Mouse (Mus musculus): ENCODE data around the gene Gdf7. TPM values are rescaled to one million over a fixed set of nuclear protein-coding genes. Genes with fewer than 3 reads are reported as not detected.

Gene Gdf7
- total RNA-seq, 2 experiments from 2014 or later: 0.48 to 0.67 TPM

- intact Hi-C loops (cut with DNase I): no loop called here
- no peak for DNase-seq (ENCODE audit: low spot score in 2 of 2)
These were observed 1.2 kb downstream of the Gdf7 start for GRCm38 (mm10) chr12:8300521-8300920.

GRCm38 (mm10) chr12:8300111-8300480 is 1.7 kb downstream of the Gdf7 start:
- intact Hi-C loops (cut with DNase I): no loop called here
- DNase-seq (ENCODE audit: low spot score in 2 of 2): no peak

GRCm38 (mm10) chr12:8299143-8300110 is 2.3 kb downstream of the Gdf7 start:
- DNase-seq (ENCODE audit: low spot score in 2 of 2): no peak
- intact Hi-C loops (cut with DNase I): no loop called here

- intact Hi-C loops (cut with DNase I): no loop called here
- DNase-seq (ENCODE audit: low spot score in 2 of 2): no peak
These were observed 3.2 kb downstream of the Gdf7 start for GRCm38 (mm10) chr12:8298361-8299142.

GRCm38 (mm10) chr12:8297586-8298214 is 4.1 kb downstream of the Gdf7 start:
- peak in 1 of 2 experiments; percentile 25 for DNase-seq (ENCODE audit: low spot score in 2 of 2)
- intact Hi-C loops (cut with DNase I): no loop called here

GRCm38 (mm10) chr12:8296154-8296553 is 5.6 kb downstream of the Gdf7 start:
- intact Hi-C loops (cut with DNase I): no loop called here
- no peak for DNase-seq (ENCODE audit: low spot score in 2 of 2)

- intact Hi-C loops (cut with DNase I): no loop called here
- no peak for DNase-seq (ENCODE audit: low spot score in 2 of 2)
These were observed 6.3 kb downstream of the Gdf7 start for GRCm38 (mm10) chr12:8295307-8295913.

- DNase-seq (ENCODE audit: low spot score in 2 of 2): no peak
- intact Hi-C loops (cut with DNase I): no loop called here
These were observed 10.4 kb downstream of the Gdf7 start for GRCm38 (mm10) chr12:8291157-8291853.

- intact Hi-C loops (cut with DNase I): no loop called here
- no peak for DNase-seq (ENCODE audit: low spot score in 2 of 2)
These were observed 12.3 kb downstream of the Gdf7 start for GRCm38 (mm10) chr12:8289499-8289898.

GRCm38 (mm10) chr12:8289099-8289498 is 12.7 kb downstream of the Gdf7 start:
- no peak for DNase-seq (ENCODE audit: low spot score in 2 of 2)
- intact Hi-C loops (cut with DNase I): no loop called here

- DNase-seq (ENCODE audit: low spot score in 2 of 2): no peak
- intact Hi-C loops (cut with DNase I): no loop called here
These were observed 13.8 kb downstream of the Gdf7 start for GRCm38 (mm10) chr12:8287970-8288369.

DNA sequence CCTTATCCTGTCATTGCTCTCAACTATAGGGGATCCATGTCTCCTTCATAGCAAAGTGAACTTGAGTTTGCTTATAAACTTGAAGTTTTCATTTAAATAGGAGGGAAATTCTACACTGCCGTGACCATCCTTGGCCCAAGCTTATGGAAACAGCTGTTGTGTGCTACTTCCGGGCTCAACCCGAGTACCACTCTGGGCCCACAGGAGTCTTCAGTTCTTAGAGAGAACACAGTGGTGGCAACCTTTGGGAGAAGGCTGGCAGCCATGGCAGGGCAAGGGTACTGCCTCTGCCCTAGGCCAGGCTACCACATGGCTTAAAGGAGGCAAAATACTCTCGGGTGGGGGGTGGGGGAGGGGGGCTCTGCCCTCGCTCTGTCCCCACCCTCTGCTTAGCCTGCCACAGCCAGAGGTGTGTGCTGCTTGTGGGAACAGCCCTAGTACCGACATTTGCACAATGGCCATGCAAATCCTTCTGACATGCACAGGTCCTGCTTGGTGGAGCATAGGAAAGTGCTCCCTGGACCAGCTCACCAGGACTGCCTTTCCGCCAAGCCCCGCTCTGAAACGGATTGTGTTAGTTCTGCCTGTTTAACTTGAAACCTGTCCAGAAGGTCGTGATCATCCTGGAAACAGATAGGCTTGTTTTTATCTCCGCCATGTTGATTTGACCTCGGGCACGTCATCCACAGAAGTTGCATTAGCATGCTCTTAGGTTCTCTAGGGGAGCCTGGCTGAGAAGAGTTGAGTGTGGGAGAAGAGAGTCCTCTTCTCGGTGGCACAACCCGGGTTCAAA is 20.3 kb downstream of the Gdf7 start:
- intact Hi-C loops (cut with DNase I): no loop called here
- no peak for DNase-seq (ENCODE audit: low spot score in 2 of 2)

DNA sequence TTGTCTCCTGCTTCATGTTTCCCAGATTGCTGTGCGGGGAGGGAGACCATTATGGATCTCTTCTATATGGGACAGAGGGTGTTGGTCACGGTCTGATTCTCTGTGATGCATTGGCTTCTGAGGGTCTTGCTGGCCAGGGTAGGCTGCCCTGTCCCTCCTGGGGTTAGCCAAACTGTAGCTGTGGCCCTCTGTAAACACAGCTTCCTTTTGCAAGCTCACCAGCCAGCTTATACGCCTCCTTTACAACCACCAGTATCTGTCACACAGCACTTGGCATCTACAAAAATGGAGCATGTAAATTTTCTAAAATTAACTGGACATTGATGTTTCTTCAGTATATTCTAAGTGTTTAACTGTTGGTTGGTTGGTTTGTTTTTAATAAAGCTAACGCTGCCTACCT is 26.3 kb downstream of the Gdf7 start:
- intact Hi-C loops (cut with DNase I): no loop called here
- no peak for DNase-seq (ENCODE audit: low spot score in 2 of 2)

GRCm38 (mm10) chr12:8273471-8274171 is 28.1 kb downstream of the Gdf7 start:
- DNase-seq (ENCODE audit: low spot score in 2 of 2): no peak
- intact Hi-C loops (cut with DNase I): no loop called here

DNA sequence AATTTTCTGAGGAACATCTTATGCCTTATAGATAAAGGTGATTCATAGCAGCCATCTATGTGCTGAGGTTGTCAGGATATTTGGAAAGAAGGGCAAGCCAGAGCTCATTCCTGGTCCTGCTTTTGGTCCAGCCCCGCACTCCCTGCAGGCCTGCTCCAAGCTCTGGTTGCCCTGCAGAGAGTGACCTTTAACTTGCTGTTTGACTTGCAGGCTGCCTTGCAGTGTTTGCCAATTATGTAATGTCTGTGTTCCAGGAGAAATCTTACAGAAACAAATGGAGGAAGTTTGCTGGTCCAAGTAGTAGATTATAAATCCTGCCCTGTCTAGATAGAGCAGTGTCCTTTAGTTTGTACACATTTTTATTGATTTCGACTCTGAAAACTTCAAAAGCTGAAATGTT is 30.3 kb downstream of the Gdf7 start:
- intact Hi-C loops (cut with DNase I): no loop called here
- DNase-seq (ENCODE audit: low spot score in 2 of 2): no peak

- intact Hi-C loops (cut with DNase I): no loop called here
- no peak for DNase-seq (ENCODE audit: low spot score in 2 of 2)
These were observed 32.1 kb downstream of the Gdf7 start for GRCm38 (mm10) chr12:8269627-8270026.

- DNase-seq (ENCODE audit: low spot score in 2 of 2): no peak
- intact Hi-C loops (cut with DNase I): no loop called here
These were observed 35.4 kb downstream of the Gdf7 start for GRCm38 (mm10) chr12:8266311-8266710.

DNA sequence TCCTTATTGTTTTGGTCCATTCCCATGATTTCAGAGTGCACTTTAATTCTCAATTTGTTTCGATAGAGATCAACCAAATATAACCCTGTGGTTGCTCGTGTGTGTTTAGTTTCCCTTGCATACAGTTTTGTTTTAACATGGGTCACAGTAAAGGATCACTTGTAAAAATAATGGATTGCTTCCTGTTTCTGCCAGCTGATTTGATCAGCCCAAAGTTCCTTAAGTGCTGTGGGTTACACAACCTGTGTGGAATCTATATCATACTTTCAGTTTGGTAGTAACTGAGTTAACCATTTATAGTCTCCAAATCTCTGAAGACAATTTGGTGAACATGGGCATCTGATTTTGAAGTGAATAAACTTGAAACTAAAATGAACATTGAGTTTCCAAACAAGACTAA is 41.5 kb downstream of the Gdf7 start:
- no peak for DNase-seq (ENCODE audit: low spot score in 2 of 2)
- intact Hi-C loops (cut with DNase I): no loop called here

Data from left cerebral cortex, postnatal 36 days (tissue).